Mouse (Mus musculus): ENCODE results near the gene Olfr644. TPM values are rescaled to one million over a fixed set of nuclear protein-coding genes. Genes with fewer than 3 reads are reported as not detected.

The Olfr644 gene
- polyA plus RNA-seq, 1 experiment from 2014 or later, result not detected

DNA sequence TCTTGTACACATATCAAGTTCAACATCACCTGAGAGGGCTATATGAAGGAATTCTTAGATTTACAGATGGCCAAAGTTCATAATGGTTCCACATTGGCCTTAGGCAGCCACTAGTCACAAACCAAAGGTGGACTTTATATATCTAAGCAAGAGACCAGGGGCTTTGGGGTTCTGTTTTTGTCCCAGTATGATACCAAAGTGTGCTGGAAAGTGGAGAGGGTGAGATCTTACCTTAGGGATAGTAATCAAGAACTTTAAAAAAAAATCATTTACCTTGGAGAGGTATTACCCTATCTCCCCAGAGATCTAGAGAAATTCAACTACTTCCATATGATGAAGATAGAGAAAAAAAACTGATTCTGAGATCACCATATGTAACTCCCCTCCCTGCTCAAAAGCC is 54.5 kb downstream of the Olfr644 start, which contains the start of gene Olfr639:
Gene Olfr639 (minus strand): TSS at position 101 of the 400 bp plus-strand sequence.
- no peak within 1 kb of the TSS for H3K4me3 ChIP-seq
- no peak within 1 kb of the TSS for H3K27ac ChIP-seq
- H3K36me3 ChIP-seq, result no peaks in the 10 kb centered on the region
- H3K4me2 ChIP-seq, result no peak within 1 kb of the TSS
- H3K4me1 ChIP-seq (replicated peaks), result no peaks in the 10 kb centered on the region
- ATAC-seq (ENCODE audit: low FRiP score), result no peak
- H3K9me3 ChIP-seq, result no peaks in the 10 kb centered on the region
- H3K9ac ChIP-seq, result no peak within 1 kb of the TSS
- H3K27me3 ChIP-seq, result no peaks in the 10 kb centered on the region

Other genes starting within 250 kb of the Olfr644 start
- gene Hbb-bs, start 243.8 kb downstream of the Olfr644 start, polyA plus RNA-seq (2015; fragmentation: Nextera tagmentation; extraction: Ambion mirVana), result 2,000 and 2,305 TPM in 2 replicates
- not detected in 2 replicates for gene Hbb-bh2, start 231.3 kb downstream of the Olfr644 start, polyA plus RNA-seq (2015; fragmentation: Nextera tagmentation; extraction: Ambion mirVana)
- 43.8 and 70.4 TPM in 2 replicates for gene Hbb-bh1, start 228.7 kb downstream of the Olfr644 start, polyA plus RNA-seq (2015; fragmentation: Nextera tagmentation; extraction: Ambion mirVana)
- gene Hbb-y, start 218.7 kb downstream of the Olfr644 start, polyA plus RNA-seq (2015; fragmentation: Nextera tagmentation; extraction: Ambion mirVana), result 4,283 and 4,441 TPM in 2 replicates
- gene Olfr66, start 185.6 kb downstream of the Olfr644 start, polyA plus RNA-seq (2015; fragmentation: Nextera tagmentation; extraction: Ambion mirVana), result not detected in 2 replicates
- not detected in 2 replicates for gene Olfr64, start 177.4 kb downstream of the Olfr644 start, polyA plus RNA-seq (2015; fragmentation: Nextera tagmentation; extraction: Ambion mirVana)
- not detected in 2 replicates for gene Olfr65, start 168.4 kb downstream of the Olfr644 start, polyA plus RNA-seq (2015; fragmentation: Nextera tagmentation; extraction: Ambion mirVana)
- gene Olfr631, start 143.0 kb downstream of the Olfr644 start, polyA plus RNA-seq (2015; fragmentation: Nextera tagmentation; extraction: Ambion mirVana), result not detected in 2 replicates
- gene Olfr632, start 137.5 kb downstream of the Olfr644 start, polyA plus RNA-seq (2015; fragmentation: Nextera tagmentation; extraction: Ambion mirVana), result not detected in 2 replicates
- not detected in 2 replicates for gene Olfr633, start 127.4 kb downstream of the Olfr644 start, polyA plus RNA-seq (2015; fragmentation: Nextera tagmentation; extraction: Ambion mirVana)
- gene Olfr635, start 100.7 kb downstream of the Olfr644 start, polyA plus RNA-seq (2015; fragmentation: Nextera tagmentation; extraction: Ambion mirVana), result not detected in 2 replicates
- gene Olfr638, start 73.1 kb downstream of the Olfr644 start, polyA plus RNA-seq (2015; fragmentation: Nextera tagmentation; extraction: Ambion mirVana), result not detected in 2 replicates
- 0.05 TPM in 1 of 2 replicates, not detected in the other for gene Olfr639, start 54.6 kb downstream of the Olfr644 start, polyA plus RNA-seq (2015; fragmentation: Nextera tagmentation; extraction: Ambion mirVana)
- gene Olfr640, start 46.3 kb downstream of the Olfr644 start, polyA plus RNA-seq (2015; fragmentation: Nextera tagmentation; extraction: Ambion mirVana), result not detected in 2 replicates
- gene Olfr641, start 36.4 kb downstream of the Olfr644 start, polyA plus RNA-seq (2015; fragmentation: Nextera tagmentation; extraction: Ambion mirVana), result not detected in 2 replicates
- gene Olfr642, start 19.2 kb downstream of the Olfr644 start, polyA plus RNA-seq (2015; fragmentation: Nextera tagmentation; extraction: Ambion mirVana), result not detected in 2 replicates
- gene 4930516K23Rik, start 10.4 kb downstream of the Olfr644 start, polyA plus RNA-seq (2015; fragmentation: Nextera tagmentation; extraction: Ambion mirVana), result not detected in 2 replicates
- gene Olfr645, start 13.6 kb upstream of the Olfr644 start, polyA plus RNA-seq (2015; fragmentation: Nextera tagmentation; extraction: Ambion mirVana), result not detected in 2 replicates
- gene Olfr646, start 33.0 kb upstream of the Olfr644 start, polyA plus RNA-seq (2015; fragmentation: Nextera tagmentation; extraction: Ambion mirVana), result not detected in 2 replicates
- not detected in 2 replicates for gene Ubqln5, start 58.0 kb upstream of the Olfr644 start, polyA plus RNA-seq (2015; fragmentation: Nextera tagmentation; extraction: Ambion mirVana)
- not detected in 2 replicates for gene Olfr643, start 65.5 kb upstream of the Olfr644 start, polyA plus RNA-seq (2015; fragmentation: Nextera tagmentation; extraction: Ambion mirVana)
- gene Ubqln3, start 71.4 kb upstream of the Olfr644 start, polyA plus RNA-seq (2015; fragmentation: Nextera tagmentation; extraction: Ambion mirVana), result not detected in 2 replicates
- not detected in 2 replicates for gene Ubqlnl, start 78.7 kb upstream of the Olfr644 start, polyA plus RNA-seq (2015; fragmentation: Nextera tagmentation; extraction: Ambion mirVana)
- gene Olfm5, start 93.0 kb upstream of the Olfr644 start, polyA plus RNA-seq (2015; fragmentation: Nextera tagmentation; extraction: Ambion mirVana), result not detected in 2 replicates
- 0.26 and 0.34 TPM in 2 replicates for gene Olfr648, start 111.5 kb upstream of the Olfr644 start, polyA plus RNA-seq (2015; fragmentation: Nextera tagmentation; extraction: Ambion mirVana)
- gene Olfr649, start 124.1 kb upstream of the Olfr644 start, polyA plus RNA-seq (2015; fragmentation: Nextera tagmentation; extraction: Ambion mirVana), result not detected in 2 replicates
- 0.43 and 0.50 TPM in 2 replicates for gene Trim6, start 146.9 kb upstream of the Olfr644 start, polyA plus RNA-seq (2015; fragmentation: Nextera tagmentation; extraction: Ambion mirVana)
- gene Trim34a, start 172.6 kb upstream of the Olfr644 start, polyA plus RNA-seq (2015; fragmentation: Nextera tagmentation; extraction: Ambion mirVana), result 0.90 and 1.00 TPM in 2 replicates
- gene Trim5, start 216.2 kb upstream of the Olfr644 start, polyA plus RNA-seq (2015; fragmentation: Nextera tagmentation; extraction: Ambion mirVana), result 0.13 and 0.14 TPM in 2 replicates
- 2.4 and 2.5 TPM in 2 replicates for gene Trim12a, start 243.6 kb upstream of the Olfr644 start, polyA plus RNA-seq (2015; fragmentation: Nextera tagmentation; extraction: Ambion mirVana)